Mouse (Mus musculus): ENCODE results near the gene Ccdc102a. TPM values are rescaled to one million over a fixed set of nuclear protein-coding genes. Genes with fewer than 3 reads are reported as not detected.

The Ccdc102a gene
- polyA plus RNA-seq, 1 experiment from 2014 or later, result 46.3 TPM

DNA sequence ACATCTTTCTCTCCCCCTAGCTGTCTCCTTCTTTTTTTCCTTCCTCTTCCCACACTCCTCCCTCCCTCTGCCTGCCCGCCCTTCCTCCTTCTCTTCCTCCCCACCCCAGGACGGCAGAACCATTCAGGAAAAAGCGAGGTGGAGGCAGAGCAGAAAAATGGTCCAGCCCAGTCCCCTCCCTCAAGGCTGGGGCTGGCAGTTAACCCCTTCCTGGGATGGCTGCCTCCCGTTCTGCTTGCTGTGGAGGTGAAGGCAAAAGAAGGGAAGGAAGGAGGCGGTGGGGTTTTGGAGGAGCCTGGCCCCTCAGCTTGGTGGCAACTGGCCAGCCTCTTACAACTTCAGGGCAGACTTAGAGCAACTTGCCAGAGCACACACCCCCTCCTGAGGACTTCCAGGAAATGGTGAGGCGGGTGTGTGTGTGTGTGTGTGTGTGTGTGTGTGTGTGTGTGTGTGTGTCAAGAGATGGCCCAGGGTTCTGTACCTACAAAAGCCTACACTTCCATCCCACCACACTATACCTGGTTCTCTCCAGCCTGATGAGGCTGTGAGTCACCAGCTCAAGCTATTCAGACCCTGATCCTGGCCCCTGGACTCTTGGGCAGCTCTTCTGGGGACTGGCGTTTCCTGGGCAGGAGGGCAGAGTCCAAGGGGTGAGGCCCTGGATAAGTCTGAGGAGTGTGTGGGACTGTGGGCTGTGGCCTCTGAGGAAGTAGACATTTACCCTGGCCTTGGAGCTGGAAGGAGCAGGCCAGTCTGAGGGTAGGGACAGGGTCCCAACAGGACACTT, 46.6 kb downstream of the Ccdc102a start:
- peaks cover 54% of the 10 kb centered on the region for H3K4me1 ChIP-seq
- H3K9me3 ChIP-seq, result no peaks in the 10 kb centered on the region
- H3K4me3 ChIP-seq, result peak overlapping the region; percentile 49
- peak; percentile 83 for ATAC-seq (ENCODE audit: low FRiP score, low read depth)
- H3K27me3 ChIP-seq, result peaks cover 9% of the 10 kb centered on the region
- WGBS, result 7% methylated on average over 7 of the region's 7 CpGs
- peaks cover 18% of the 10 kb centered on the region for H3K36me3 ChIP-seq
- H3K27ac ChIP-seq, result peak overlapping the region; percentile 74
- H3K9ac ChIP-seq, result peak overlapping the region; percentile 70
- H3K4me2 ChIP-seq (replicated peaks), result peak overlapping the region; percentile 82

DNA sequence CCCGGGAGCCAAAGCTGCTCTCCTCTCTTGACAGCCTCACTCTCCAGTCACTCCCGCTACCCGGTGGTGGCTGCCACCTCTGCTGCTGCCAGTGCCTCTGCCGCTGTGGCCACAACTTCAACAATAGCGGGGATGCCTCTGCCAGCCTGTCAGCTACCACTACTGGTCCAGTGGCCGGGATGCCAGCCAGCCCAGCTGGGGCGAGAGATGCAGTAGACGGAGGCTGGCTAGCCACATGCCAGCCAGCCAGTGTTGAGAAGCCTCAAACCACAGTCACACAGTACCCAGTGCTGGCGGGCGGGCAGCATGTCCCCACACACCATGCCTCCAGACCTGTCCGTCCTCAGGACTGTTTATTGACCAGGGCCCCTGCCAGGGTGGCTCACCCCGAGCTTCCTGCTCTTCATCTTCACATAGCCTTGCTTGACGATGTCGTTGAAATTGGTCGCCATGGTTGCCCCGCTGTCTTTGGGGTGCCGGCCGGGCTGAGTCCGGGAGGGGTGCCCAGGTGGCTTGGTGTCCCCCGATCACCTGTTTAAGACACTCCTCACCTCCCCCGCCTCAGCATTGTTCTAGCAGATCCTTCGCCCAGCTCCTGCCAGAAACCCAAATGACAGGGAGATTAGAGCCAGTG, 47.3 kb downstream of the Ccdc102a start:
- peak overlapping the region; percentile 82 for H3K4me2 ChIP-seq (replicated peaks)
- H3K27ac ChIP-seq, result no peak overlapping the region
- 0 out of 2 replicates have a peak, but pooled peaks have one; percentile 7 for ATAC-seq (ENCODE audit: low FRiP score, low read depth)
- H3K36me3 ChIP-seq, result peaks cover 25% of the 10 kb centered on the region
- 12% methylated on average over 22 of the region's 22 CpGs for WGBS
- H3K9ac ChIP-seq, result peak overlapping the region; percentile 70
- peaks cover 9% of the 10 kb centered on the region for H3K27me3 ChIP-seq
- peaks cover 53% of the 10 kb centered on the region for H3K4me1 ChIP-seq
- H3K4me3 ChIP-seq, result peak overlapping the region; percentile 49
- H3K9me3 ChIP-seq, result no peaks in the 10 kb centered on the region

DNA sequence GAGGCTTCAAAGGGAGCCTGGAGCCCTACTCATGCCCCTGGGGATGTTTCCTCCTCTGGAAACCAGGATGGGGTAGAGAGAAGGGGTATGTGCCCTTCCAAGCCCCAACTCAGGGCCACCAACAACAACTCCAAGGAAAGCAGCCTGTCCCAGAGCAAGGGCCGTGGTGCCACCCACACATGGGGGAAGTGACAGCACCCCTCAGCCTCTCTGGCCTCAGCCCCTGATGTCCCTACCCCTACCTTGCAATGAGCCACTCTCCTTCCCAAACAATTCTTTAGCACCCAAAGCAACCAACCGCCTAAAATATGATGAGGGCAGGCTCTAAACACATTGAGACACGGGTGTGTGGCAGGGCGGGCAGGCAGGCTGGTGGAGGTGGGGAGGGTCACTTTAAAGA, 47.9 kb downstream of the Ccdc102a start:
- H3K4me1 ChIP-seq, result peaks cover 47% of the 10 kb centered on the region
- H3K27ac ChIP-seq, result no peak overlapping the region
- peak overlapping the region; percentile 82 for H3K4me2 ChIP-seq (replicated peaks)
- no peaks in the 10 kb centered on the region for H3K9me3 ChIP-seq
- 33% methylated on average over 4 of the region's 4 CpGs for WGBS
- peaks cover 5% of the 10 kb centered on the region for H3K27me3 ChIP-seq
- H3K9ac ChIP-seq, result peak overlapping the region; percentile 70
- peaks cover 31% of the 10 kb centered on the region for H3K36me3 ChIP-seq
- no peak for ATAC-seq (ENCODE audit: low FRiP score, low read depth)
- H3K4me3 ChIP-seq, result peak overlapping the region; percentile 49

DNA sequence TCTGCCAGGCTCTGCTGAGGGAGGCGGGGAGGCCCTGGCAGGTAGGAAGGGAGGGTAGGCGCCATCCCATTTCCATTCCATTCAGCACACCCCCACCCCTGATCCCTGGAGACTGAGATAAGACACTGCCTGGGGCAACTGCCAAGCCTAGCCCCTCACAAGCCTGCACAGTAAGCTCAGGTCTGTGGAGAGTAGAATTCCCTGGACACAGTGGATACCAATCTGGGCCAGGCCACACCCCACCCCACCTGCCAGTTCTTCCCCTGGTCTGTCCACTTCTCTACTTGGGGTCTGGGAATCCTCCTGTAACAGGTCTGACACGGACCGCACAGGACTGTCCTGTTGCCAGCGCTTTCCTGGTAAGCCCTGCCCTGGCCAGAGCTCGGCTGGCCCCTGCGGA, 48.8 kb downstream of the Ccdc102a start:
- no peaks in the 10 kb centered on the region for H3K9me3 ChIP-seq
- H3K4me2 ChIP-seq (replicated peaks), result no peak overlapping the region
- no peak overlapping the region for H3K4me3 ChIP-seq
- no peaks in the 10 kb centered on the region for H3K27me3 ChIP-seq
- 0 out of 2 replicates have a peak overlapping the region, but pooled peaks have one; percentile 70 for H3K9ac ChIP-seq
- ATAC-seq (ENCODE audit: low FRiP score, low read depth), result no peak
- WGBS, result 75% methylated on average over 7 of the region's 7 CpGs
- no peak overlapping the region for H3K27ac ChIP-seq
- H3K36me3 ChIP-seq, result peaks cover 39% of the 10 kb centered on the region
- peaks cover 40% of the 10 kb centered on the region for H3K4me1 ChIP-seq

DNA sequence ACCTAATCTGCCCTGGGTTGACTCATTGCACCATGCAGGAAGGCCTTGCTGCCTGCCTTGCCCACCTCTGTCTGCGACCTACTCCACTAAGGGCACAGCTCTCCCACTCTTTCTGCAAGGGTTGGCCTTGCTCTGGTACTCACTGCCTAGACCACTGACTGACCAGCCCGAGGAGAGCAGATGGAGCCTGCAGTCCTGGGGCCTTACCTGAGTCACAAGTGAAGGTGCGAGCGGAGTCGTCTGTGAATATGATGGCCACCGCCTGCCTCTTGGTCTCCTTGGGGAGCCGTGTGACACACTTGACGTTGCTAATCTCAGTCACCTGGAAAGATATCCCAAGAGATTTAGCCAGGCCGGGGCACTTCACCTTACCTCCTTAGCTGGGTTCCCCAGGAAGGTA, 51.0 kb downstream of the Ccdc102a start:
- Histone ChIP-seq H3K36me3 (peaks cover 62% of the 10 kb centered on the region), H3K9me3 (no peaks in the 10 kb centered on the region), H3K4me1 (peaks cover 30% of the 10 kb centered on the region), H3K9ac (no peak overlapping the region), H3K27ac (no peak overlapping the region), H3K4me3 (no peak overlapping the region), H3K27me3 (no peaks in the 10 kb centered on the region), H3K4me2 (replicated peaks) (no peak overlapping the region)
- ATAC-seq (ENCODE audit: low FRiP score, low read depth), result no peak
- 86% methylated on average over 9 of the region's 9 CpGs for WGBS

DNA sequence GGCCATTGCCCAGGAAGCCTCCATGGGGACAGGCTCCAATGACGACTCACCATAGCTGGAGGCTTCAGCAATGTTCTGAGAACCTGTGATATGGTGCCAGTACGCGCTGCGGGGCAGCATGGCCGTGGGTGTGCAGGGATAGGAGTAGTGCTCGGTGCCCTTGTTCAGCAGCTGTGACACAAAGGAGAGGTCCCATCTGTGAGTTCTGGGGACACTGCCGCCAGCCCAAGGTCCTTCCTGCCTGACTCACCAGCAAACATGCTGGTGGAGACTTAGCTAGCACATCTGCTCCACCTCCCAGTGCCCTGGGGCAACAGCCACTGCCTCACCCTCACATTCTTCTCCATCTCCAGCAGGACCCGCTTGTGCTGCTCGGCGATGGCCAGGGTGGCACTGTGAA, 52.6 kb downstream of the Ccdc102a start:
- H3K4me3 ChIP-seq, result no peak overlapping the region
- no peaks in the 10 kb centered on the region for H3K9me3 ChIP-seq
- H3K36me3 ChIP-seq, result peaks cover 76% of the 10 kb centered on the region
- no peak overlapping the region for H3K27ac ChIP-seq
- ATAC-seq (ENCODE audit: low FRiP score, low read depth), result no peak
- no peak overlapping the region for H3K9ac ChIP-seq
- 74% methylated on average over 10 of the region's 10 CpGs for WGBS
- H3K4me2 ChIP-seq (replicated peaks), result no peak overlapping the region
- peaks cover 14% of the 10 kb centered on the region for H3K4me1 ChIP-seq
- no peaks in the 10 kb centered on the region for H3K27me3 ChIP-seq

DNA sequence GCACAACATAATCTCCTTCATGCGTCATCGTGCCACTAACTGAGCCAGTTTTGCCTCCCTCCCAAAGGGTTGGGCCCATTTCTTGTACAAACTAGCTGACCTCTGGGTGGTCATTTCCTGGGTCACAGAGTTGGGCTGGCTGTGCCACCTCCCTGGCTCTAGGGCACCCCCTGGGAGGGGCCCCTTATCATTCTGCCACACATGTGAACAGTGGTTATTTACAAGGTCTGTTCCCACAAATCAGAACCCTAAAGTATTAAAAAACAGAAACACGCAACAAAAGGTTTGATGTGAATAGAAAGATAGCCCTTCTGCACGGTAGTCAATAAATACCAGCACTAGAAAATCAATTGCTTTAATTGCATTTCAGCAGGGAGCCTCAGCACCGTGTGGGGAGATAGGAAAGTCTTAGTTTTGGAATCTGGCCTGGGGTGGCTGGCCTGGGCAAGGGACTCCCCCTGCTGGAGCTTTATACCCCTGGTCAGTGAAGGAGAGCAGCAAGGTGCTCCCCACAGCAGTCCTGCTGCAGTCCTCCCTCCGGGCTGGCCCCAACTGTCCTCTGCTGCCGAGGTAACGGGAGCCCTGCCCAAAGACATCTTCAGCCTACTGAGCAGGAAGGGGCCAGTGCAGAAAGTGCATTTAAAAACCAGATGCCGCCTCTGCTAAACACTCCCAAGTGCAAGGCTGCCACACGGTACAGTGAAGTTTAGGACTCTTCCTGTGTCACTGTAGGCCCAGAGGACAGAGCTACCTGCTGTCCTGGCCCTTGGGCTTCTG, 53.8 kb downstream of the Ccdc102a start:
- 67% methylated on average over 10 of the region's 10 CpGs for WGBS
- no peak for ATAC-seq (ENCODE audit: low FRiP score, low read depth)
- Histone ChIP-seq H3K9ac (no peak overlapping the region), H3K4me1 (peaks cover 6% of the 10 kb centered on the region), H3K4me3 (no peak overlapping the region), H3K36me3 (peaks cover 85% of the 10 kb centered on the region), H3K27ac (no peak overlapping the region), H3K27me3 (no peaks in the 10 kb centered on the region), H3K4me2 (replicated peaks) (no peak overlapping the region), H3K9me3 (no peaks in the 10 kb centered on the region)

DNA sequence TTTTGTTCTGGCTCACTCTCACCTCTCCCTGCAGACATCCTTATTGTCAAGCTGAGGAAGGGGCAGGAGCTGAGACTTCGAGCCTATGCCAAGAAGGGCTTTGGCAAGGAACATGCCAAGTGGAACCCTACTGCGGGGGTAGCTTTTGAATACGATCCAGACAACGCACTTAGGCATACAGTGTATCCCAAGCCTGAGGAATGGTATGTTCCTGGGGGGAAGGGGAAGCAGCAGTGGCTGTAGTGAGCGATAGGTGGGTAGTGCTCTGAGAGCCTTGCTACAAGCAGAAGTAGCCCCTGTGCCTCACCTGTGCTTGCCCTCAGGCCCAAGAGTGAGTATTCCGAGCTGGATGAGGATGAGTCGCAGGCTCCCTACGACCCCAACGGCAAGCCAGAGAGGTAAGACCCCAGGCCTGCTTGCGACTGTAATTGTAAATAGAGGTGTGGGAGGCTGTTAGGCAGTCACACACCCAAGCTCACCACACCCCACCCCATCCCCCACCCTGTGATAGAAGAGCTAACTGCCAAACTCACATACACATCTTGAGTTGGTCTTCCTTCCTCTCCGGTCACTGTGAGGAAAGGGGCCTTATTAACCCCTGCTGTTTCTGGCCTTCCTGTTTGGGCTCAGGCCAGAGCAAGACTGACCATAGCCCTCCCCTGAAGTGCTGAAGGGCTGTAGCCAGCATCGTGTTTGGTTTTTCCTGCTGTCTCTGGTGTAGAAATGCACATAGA, 55.2 kb downstream of the Ccdc102a start:
- Histone ChIP-seq H3K9me3 (no peaks in the 10 kb centered on the region), H3K4me1 (peaks cover 16% of the 10 kb centered on the region), H3K27ac (no peak overlapping the region), H3K4me3 (no peak overlapping the region), H3K4me2 (replicated peaks) (no peak overlapping the region), H3K36me3 (peaks cover 85% of the 10 kb centered on the region), H3K9ac (no peak overlapping the region), H3K27me3 (no peaks in the 10 kb centered on the region)
- 88% methylated on average over 12 of the region's 12 CpGs for WGBS
- ATAC-seq (ENCODE audit: low FRiP score, low read depth), result no peak

DNA sequence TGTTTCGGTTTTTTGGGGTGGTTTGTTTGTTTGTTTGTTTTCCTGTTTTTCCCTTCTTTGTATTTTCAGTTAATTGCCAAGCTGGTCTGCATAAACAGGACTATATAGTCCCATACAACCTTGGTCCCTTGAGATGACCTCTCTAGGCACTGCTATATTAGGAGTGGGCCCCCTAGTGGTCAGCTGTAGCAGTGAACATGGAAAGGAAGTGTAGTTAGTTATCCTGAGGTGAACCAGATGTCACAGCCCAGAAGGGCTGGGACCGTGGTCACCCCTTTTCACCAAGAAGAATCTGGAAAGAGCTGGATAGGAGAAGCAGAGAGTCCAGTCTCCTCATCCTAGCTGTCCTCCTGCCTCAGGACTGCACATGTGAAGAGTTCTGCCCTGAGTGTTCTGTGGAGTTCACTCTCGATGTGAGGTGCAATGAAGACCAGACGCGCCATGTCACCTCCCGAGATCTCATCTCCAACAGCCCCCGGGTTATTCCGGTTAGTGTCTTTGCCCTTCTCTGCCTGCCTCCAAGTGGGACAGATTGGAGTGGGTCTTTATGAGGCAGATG, 56.5 kb downstream of the Ccdc102a start:
- ATAC-seq (ENCODE audit: low FRiP score, low read depth), result no peak
- no peaks in the 10 kb centered on the region for H3K9me3 ChIP-seq
- whole genome bisulfite sequencing, result 69% methylated on average over 8 of the region's 8 CpGs

DNA sequence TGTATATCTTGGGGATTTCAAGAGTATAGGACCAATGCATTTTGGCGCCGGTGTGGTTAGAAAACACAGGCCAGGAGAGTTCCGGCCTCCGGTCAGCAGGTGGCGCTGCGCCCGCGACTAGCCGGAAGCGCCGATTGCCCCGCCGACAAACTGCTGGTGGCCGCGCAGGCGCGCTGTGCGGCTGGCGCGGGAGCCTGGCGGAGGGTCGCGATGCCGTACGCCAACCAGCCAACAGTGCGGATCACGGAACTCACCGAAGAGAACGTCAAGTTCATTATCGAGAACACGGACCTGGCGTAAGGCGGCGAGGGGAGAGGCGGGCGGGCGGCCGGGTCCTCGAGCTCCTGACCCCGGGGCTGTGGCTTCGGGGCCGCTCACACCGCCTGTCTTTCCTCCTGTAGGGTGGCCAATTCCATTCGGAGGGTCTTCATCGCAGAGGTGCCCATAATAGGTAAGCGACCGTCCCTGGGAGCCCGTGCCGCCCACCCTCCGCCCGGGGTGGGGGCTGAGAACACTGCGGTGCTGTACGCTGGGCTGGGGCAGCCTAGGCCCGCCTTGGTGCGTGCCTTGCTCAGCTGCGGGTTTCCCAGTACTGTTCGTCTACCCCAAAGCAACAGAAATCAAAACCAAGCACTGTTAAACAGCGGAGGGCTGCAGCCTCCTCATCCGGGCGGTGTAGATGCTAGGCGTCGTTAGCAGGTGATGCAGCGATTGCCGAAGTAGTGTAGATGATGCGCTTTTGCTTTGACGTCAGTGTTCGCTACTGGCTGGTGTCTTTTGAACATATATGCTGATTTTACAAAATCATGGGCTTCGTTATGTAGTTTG, 60.3 kb downstream of the Ccdc102a start, which contains the start of gene Polr2c:
Polr2c (plus strand) TSS at position 105 of the 828 bp plus-strand sequence.
- Histone ChIP-seq H3K36me3 (peaks cover 62% of the 10 kb centered on the region), H3K4me1 (peaks cover 16% of the 10 kb centered on the region), H3K4me2 (replicated peaks) (peak within 1 kb of the TSS; percentile 77), H3K9me3 (no peaks in the 10 kb centered on the region), H3K9ac (peak within 1 kb of the TSS; percentile 97), H3K27me3 (no peaks in the 10 kb centered on the region), H3K4me3 (peak within 1 kb of the TSS; percentile 99), H3K27ac (peak within 1 kb of the TSS; percentile 70)
- peak; percentile 85 for ATAC-seq (ENCODE audit: low FRiP score, low read depth)
- under 1% methylated on average over 68 of the region's 68 CpGs for WGBS

More for the DNA sequence above, 56.5 kb downstream of the Ccdc102a start:
- Histone ChIP-seq H3K4me2 (replicated peaks) (no peak overlapping the region), H3K27ac (no peak overlapping the region), H3K4me1 (peaks cover 16% of the 10 kb centered on the region), H3K4me3 (no peak overlapping the region), H3K27me3 (no peaks in the 10 kb centered on the region), H3K36me3 (peaks cover 73% of the 10 kb centered on the region), H3K9ac (no peak overlapping the region)

DNA sequence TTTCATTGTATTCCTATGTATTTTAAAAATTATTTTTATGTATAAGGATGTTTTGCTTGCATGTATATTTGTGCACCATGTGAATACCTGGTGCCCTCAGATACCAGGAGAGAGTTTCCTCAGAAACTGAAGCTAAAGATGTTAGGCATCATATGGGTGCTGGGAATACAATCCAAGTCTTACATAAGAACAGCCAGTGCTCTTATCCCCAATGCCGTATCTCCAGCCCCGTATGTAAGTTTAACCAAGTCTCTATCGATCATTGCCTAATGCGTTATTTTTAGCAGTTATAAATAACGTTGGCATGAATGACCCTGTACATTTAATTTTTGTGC, 60.9 kb downstream of the Ccdc102a start:
- 0 out of 2 replicates have a peak, but pooled peaks have one; percentile 6 for ATAC-seq (ENCODE audit: low FRiP score, low read depth)
- peaks cover 16% of the 10 kb centered on the region for H3K4me1 ChIP-seq
- no peaks in the 10 kb centered on the region for H3K9me3 ChIP-seq
- peak overlapping the region; percentile 99 for H3K4me3 ChIP-seq
- no peak overlapping the region for H3K4me2 ChIP-seq (replicated peaks)
- no peak overlapping the region; the same call in 1 of the 2 replicates for H3K9ac ChIP-seq
- no peaks in the 10 kb centered on the region for H3K27me3 ChIP-seq
- H3K36me3 ChIP-seq, result peaks cover 62% of the 10 kb centered on the region
- 30% methylated on average over 5 of the region's 5 CpGs for WGBS
- H3K27ac ChIP-seq, result no peak overlapping the region
